Mouse (Mus musculus) neutrophil, adult 59 days (primary cell): ENCODE data around the gene Cyld. TPM values are rescaled to one million over a fixed set of nuclear protein-coding genes. Genes with fewer than 3 reads are reported as not detected.

Source experiments
- total RNA-seq, 2 experiments: library from RNA; stranded (reverse); gene quantifications; 1 replicate in 1 of 2; 2 replicates in 1 of 2; pipeline ENCODE4 v1.2.4; 2023

Gene Cyld
- 10 to 100 TPM; 42.5 to 50.5 TPM for total RNA-seq

GRCm38 (mm10) chr8:88696721-88697641, at the start of gene Cyld:
Gene Cyld (plus strand): TSS chr8:88697028.

Other genes with a start within 250 kb of the Cyld start
- gene Nkd1, start 175.7 kb upstream of the Cyld start, total RNA-seq: not detected
- 100 to 1,000 TPM; 107 to 116 TPM for gene Snx20, start 60.9 kb upstream of the Cyld start, total RNA-seq
- gene Nod2, start 49.7 kb upstream of the Cyld start, total RNA-seq: 10 to 100 TPM in 1 of 2 experiments, 1 to 10 TPM in 1; 9.5 to 10.9 TPM